Mouse (Mus musculus): ENCODE measurements around the gene Plekha1. TPM values are rescaled to one million over a fixed set of nuclear protein-coding genes. Genes with fewer than 3 reads are reported as not detected.

The Plekha1 gene
- polyA plus RNA-seq, 1 experiment: 23.1 TPM

DNA sequence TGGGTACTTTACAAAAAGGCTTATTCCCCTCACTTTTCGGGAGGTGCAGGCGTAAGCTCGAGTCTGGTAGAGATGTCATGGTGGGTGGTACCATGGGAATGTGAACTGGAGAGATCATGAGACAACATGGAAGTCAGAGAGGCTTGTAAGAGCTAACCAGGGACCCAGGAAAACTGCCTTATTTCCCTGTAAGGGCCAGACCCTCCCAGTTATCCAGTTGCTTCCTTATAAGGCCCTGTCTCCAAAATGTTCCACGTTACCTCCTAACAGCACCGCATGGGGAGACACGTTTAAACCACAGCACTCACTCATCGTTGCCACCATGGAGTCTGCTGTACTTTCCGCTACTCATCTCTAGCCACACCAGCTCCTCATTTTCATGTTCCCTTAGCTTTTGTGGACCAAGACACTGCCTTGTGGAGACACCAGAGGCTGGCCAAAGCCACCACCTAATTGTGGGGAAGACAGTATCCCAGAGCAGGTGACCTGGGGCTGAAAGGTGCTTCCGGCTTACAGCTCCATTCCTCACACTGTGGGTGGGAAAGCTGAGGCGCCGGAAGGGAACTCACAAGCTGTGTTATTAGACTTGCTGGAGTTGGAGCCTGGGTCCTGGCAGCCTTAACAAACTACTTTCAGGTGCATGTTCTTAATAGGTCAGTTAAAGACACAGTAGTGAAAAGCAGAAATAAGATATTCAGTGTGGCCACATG is 79.4 kb downstream of the Plekha1 start:
- Histone ChIP-seq H3K27ac (ENCODE audit: control insufficient read depth, insufficient read depth, low read length) (no peak overlapping the region), H3K4me3 (ENCODE audit: control insufficient read depth, insufficient read depth, low read length) (no peak overlapping the region), H3K36me3 (ENCODE audit: control insufficient read depth, insufficient read depth, low read length) (no peaks in the 10 kb centered on the region), H3K27me3 (ENCODE audit: control insufficient read depth, insufficient read depth, low read length) (no peaks in the 10 kb centered on the region), H3K4me1 (replicated peaks; ENCODE audit: control insufficient read depth, insufficient read depth, low read length) (no peaks in the 10 kb centered on the region)
- TF ChIP-seq CTCF (IDR thresholded peaks at IDR 0.05; ENCODE audit: borderline replicate concordance, control insufficient read depth, extremely low read depth, insufficient read depth, low read length, poor library complexity) (no peak), POLR2A (IDR thresholded peaks at IDR 0.05; ENCODE audit: control insufficient read depth, extremely low read depth, insufficient read depth, low read length, poor library complexity) (no peak)
- no peak for DNase-seq
- WGBS: 95% methylated on average over 11 of the region's 11 CpGs

GRCm38 (mm10) chr7:130945730-130946129 is 80.2 kb downstream of the Plekha1 start:
- no peak overlapping the region for H3K4me3 ChIP-seq (ENCODE audit: control insufficient read depth, insufficient read depth, low read length)
- no peaks in the 10 kb centered on the region for H3K4me1 ChIP-seq (replicated peaks; ENCODE audit: control insufficient read depth, insufficient read depth, low read length)
- H3K27me3 ChIP-seq (ENCODE audit: control insufficient read depth, insufficient read depth, low read length): no peaks in the 10 kb centered on the region
- no peaks in the 10 kb centered on the region for H3K36me3 ChIP-seq (ENCODE audit: control insufficient read depth, insufficient read depth, low read length)
- 93% methylated on average over 3 of the region's 3 CpGs for WGBS
- TF ChIP-seq POLR2A (IDR thresholded peaks at IDR 0.05; ENCODE audit: control insufficient read depth, extremely low read depth, insufficient read depth, low read length, poor library complexity): no peak
- no peak for TF ChIP-seq CTCF (IDR thresholded peaks at IDR 0.05; ENCODE audit: borderline replicate concordance, control insufficient read depth, extremely low read depth, insufficient read depth, low read length, poor library complexity)
- H3K27ac ChIP-seq (ENCODE audit: control insufficient read depth, insufficient read depth, low read length): no peak overlapping the region
- DNase-seq: no peak

DNA sequence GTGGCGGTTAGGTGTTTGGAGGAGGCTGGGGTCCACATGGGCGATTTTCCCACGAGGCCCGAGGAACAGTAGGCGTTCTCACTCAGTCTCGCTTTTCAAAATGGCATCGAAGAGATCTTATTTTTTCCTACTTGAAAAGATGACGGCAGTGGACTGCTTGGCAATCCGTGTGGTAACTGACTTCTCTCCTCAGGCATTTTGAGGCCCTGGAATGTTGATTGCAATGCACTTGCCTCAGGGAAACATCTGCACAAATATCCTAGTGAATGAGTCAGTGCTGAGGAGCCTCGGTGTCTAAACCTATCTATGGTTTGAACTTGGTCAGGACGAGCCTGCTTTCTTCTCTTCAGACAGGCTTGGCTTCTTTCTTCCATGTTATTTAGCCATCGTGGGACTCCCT is 80.7 kb downstream of the Plekha1 start:
- Histone ChIP-seq H3K36me3 (ENCODE audit: control insufficient read depth, insufficient read depth, low read length) (no peaks in the 10 kb centered on the region), H3K27me3 (ENCODE audit: control insufficient read depth, insufficient read depth, low read length) (no peaks in the 10 kb centered on the region), H3K27ac (ENCODE audit: control insufficient read depth, insufficient read depth, low read length) (no peak overlapping the region), H3K4me1 (replicated peaks; ENCODE audit: control insufficient read depth, insufficient read depth, low read length) (no peaks in the 10 kb centered on the region), H3K4me3 (ENCODE audit: control insufficient read depth, insufficient read depth, low read length) (no peak overlapping the region)
- no peak for DNase-seq
- TF ChIP-seq POLR2A (IDR thresholded peaks at IDR 0.05; ENCODE audit: control insufficient read depth, extremely low read depth, insufficient read depth, low read length, poor library complexity): no peak
- WGBS: 94% methylated on average over 12 of the region's 12 CpGs

DNA sequence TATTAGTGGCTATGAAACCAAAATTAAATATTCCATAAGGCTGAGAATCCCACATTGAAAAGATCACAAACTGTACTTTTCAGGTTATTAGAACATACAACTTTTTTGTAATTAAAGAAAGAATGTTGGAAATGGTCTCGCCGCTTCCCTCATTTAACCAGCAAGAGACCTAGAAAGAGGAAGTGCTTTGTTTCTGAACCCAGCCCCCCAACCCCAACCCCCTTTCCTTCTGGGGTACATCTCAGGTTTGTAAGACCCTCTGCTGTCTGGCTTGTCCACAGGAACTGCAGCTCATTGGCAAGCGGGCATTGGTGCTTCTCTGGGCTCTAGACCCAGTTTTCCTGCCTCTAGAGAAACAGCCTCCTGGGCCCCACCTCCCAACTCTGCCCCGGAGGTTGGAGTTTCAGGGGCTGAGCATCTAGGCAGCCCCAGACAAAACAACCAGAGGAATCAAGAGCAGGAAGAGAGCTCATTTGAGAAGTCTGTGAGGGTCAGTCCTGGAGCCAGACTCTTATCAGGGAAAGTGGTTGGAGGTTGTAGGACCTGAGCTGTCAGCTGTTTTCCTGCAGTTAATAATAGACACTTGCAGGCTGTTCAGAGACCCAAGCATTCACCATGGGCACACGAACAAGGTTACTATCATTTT is 83.1 kb downstream of the Plekha1 start:
- TF ChIP-seq POLR2A (IDR thresholded peaks at IDR 0.05; ENCODE audit: control insufficient read depth, extremely low read depth, insufficient read depth, low read length, poor library complexity) (no peak), CTCF (IDR thresholded peaks at IDR 0.05; ENCODE audit: borderline replicate concordance, control insufficient read depth, extremely low read depth, insufficient read depth, low read length, poor library complexity) (no peak)
- no peak overlapping the region for H3K4me3 ChIP-seq (ENCODE audit: control insufficient read depth, insufficient read depth, low read length)
- WGBS: 14% methylated on average over 5 of the region's 5 CpGs

DNA sequence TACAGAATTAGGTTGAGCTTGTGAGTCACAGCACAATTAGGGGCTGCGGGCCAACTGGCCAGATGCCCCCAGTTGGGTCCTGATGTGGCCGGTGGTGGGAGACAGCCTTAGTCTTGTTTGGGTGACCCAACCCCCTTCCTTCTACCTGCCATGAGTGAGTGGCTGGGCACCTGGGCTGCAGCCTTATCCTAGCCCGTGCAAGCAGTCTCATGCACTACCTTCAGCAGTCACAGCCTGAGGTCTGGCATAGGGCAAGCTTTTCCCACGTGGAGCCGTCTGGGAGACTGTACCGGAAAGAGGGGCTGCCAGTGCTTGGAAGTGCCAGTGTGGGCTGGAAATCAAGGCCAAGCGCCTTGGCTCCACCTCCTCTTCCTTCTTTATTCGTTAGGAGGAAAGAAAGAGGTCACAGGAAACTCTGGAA is 83.8 kb downstream of the Plekha1 start:
- Histone ChIP-seq H3K27ac (ENCODE audit: control insufficient read depth, insufficient read depth, low read length) (no peak overlapping the region), H3K4me3 (ENCODE audit: control insufficient read depth, insufficient read depth, low read length) (no peak overlapping the region), H3K4me1 (replicated peaks; ENCODE audit: control insufficient read depth, insufficient read depth, low read length) (no peaks in the 10 kb centered on the region), H3K27me3 (ENCODE audit: control insufficient read depth, insufficient read depth, low read length) (no peaks in the 10 kb centered on the region), H3K36me3 (ENCODE audit: control insufficient read depth, insufficient read depth, low read length) (no peaks in the 10 kb centered on the region)
- no peak for TF ChIP-seq POLR2A (IDR thresholded peaks at IDR 0.05; ENCODE audit: control insufficient read depth, extremely low read depth, insufficient read depth, low read length, poor library complexity)
- no peak for TF ChIP-seq CTCF (IDR thresholded peaks at IDR 0.05; ENCODE audit: borderline replicate concordance, control insufficient read depth, extremely low read depth, insufficient read depth, low read length, poor library complexity)
- no peak for DNase-seq
- WGBS: 54% methylated on average over 8 of the region's 8 CpGs

More for the DNA sequence above, 83.1 kb downstream of the Plekha1 start:
- H3K27ac ChIP-seq (ENCODE audit: control insufficient read depth, insufficient read depth, low read length): no peak overlapping the region
- no peaks in the 10 kb centered on the region for H3K4me1 ChIP-seq (replicated peaks; ENCODE audit: control insufficient read depth, insufficient read depth, low read length)
- DNase-seq: no peak
- H3K27me3 ChIP-seq (ENCODE audit: control insufficient read depth, insufficient read depth, low read length): no peaks in the 10 kb centered on the region
- H3K36me3 ChIP-seq (ENCODE audit: control insufficient read depth, insufficient read depth, low read length): no peaks in the 10 kb centered on the region

- no peak overlapping the region for H3K27ac ChIP-seq (ENCODE audit: control insufficient read depth, insufficient read depth, low read length)
- WGBS: 90% methylated on average over 7 of the region's 7 CpGs
- no peak for DNase-seq
- no peak overlapping the region for H3K4me3 ChIP-seq (ENCODE audit: control insufficient read depth, insufficient read depth, low read length)
- TF ChIP-seq CTCF (IDR thresholded peaks at IDR 0.05; ENCODE audit: borderline replicate concordance, control insufficient read depth, extremely low read depth, insufficient read depth, low read length, poor library complexity): no peak
- no peak for TF ChIP-seq POLR2A (IDR thresholded peaks at IDR 0.05; ENCODE audit: control insufficient read depth, extremely low read depth, insufficient read depth, low read length, poor library complexity)
- H3K4me1 ChIP-seq (replicated peaks; ENCODE audit: control insufficient read depth, insufficient read depth, low read length): no peaks in the 10 kb centered on the region
- H3K36me3 ChIP-seq (ENCODE audit: control insufficient read depth, insufficient read depth, low read length): no peaks in the 10 kb centered on the region
- no peaks in the 10 kb centered on the region for H3K27me3 ChIP-seq (ENCODE audit: control insufficient read depth, insufficient read depth, low read length)
These were observed 84.9 kb downstream of the Plekha1 start for GRCm38 (mm10) chr7:130950482-130950881.

All from thymus, adult 2 months (tissue).